Mouse (Mus musculus) c-Kit-positive CD71-positive TER-119-positive erythroid progenitor cells, embryonic 14.5 days (primary cell): Measurements from ENCODE around the gene Cdc45.

ENCODE experiments used
- DNase-seq: peaks from one replicate; pipeline ENCODE4 v3.0.0-alpha.2; 2013; ENCODE audit warnings: low spot score

Cdc45 gene

DNA sequence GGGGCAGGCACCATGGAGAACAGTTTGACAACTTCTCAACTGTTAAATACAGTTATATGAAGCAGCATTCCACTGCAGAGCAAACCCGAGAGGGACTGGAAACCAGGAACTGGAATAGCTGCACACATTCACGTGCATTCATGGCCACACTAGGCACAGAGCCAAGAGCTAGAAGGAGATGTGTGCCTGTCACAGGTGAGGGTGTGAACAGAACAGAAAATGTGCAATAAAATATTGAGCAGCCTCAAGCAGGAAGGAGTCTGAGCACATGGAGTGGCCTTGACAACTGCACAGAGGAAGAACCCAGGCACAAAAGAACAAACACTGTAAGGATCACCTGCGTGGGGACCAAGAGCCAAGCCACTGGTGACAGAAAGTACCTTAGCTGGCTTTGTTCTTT is 81.1 kb downstream of the Cdc45 start:
- no peak for DNase-seq
